ENCODE assay signal across 9 mouse cellular contexts in genomic region chr3:51378665-51378946, GRCm38 (mm10). TPM values are rescaled to one million over a fixed set of nuclear protein-coding genes. Genes with fewer than 3 reads are reported as not detected.
DNase-seq lines count a peak whose midpoint lies in the region; ATAC-seq lines count a peak whose summit lies in the region.
"Had no signal": no experiment of that assay in that cellular context is flagged by ENCODE, and none has a peak within 500 bp of the region (broad histone marks: within the 10 kb centered on the region; RNA-seq: fewer than 3 reads in every experiment).

No protein-coding gene starts in this region.

- no peak for ATAC-seq in heart, embryonic 12.5 days (ENCODE audit: insufficient number of reproducible peaks, low FRiP score)
- no peak for ATAC-seq in embryonic facial prominence, embryonic 13.5 days (ENCODE audit: insufficient number of reproducible peaks, insufficient read depth, low FRiP score, low TSS enrichment, low read depth)
- no peak for ATAC-seq in liver, embryonic 13.5 days (ENCODE audit: low read depth)

- no peak for DNase-seq in heart, postnatal 14 days
- DNase-seq in A20 (ENCODE audit: low read depth, low spot score), result peak; percentile 83
- no peak for DNase-seq in liver, embryonic 13.5 days
- DNase-seq in left cerebral cortex, adult 8-10 months (ENCODE audit: low spot score in 2 of 2), result no peak
- no peak for DNase-seq in left cerebral cortex, postnatal 4 days
- DNase-seq in cerebellum, adult 9-11 months, result no peak

- H3K4me1 ChIP-seq in heart, embryonic 12.5 days (replicated peaks), result no peaks in the 10 kb centered on the region
- H3K4me1 ChIP-seq in embryonic facial prominence, embryonic 13.5 days, result peaks cover 8% of the 10 kb centered on the region
- H3K4me1 ChIP-seq in liver, embryonic 13.5 days (replicated peaks), result peaks cover 38% of the 10 kb centered on the region

- H3K27ac ChIP-seq in heart, embryonic 12.5 days (ENCODE audit: poor library complexity, severe bottlenecking), result no peak overlapping the region
- no peak overlapping the region for H3K27ac ChIP-seq in embryonic facial prominence, embryonic 13.5 days
- peak overlapping the region; percentile 69; the same call in 1 of the 2 replicates for H3K27ac ChIP-seq in liver, embryonic 13.5 days

- H3K27me3 ChIP-seq in heart, embryonic 12.5 days (replicated peaks), result no peaks in the 10 kb centered on the region
- H3K27me3 ChIP-seq in embryonic facial prominence, embryonic 13.5 days, result no peaks in the 10 kb centered on the region
- no peaks in the 10 kb centered on the region for H3K27me3 ChIP-seq in liver, embryonic 13.5 days

- WGBS in heart, embryonic 12.5 days, result 83% methylated on average over 3 of the region's 3 CpGs
- WGBS in embryonic facial prominence, embryonic 13.5 days, result 82% methylated on average over 3 of the region's 3 CpGs
- WGBS in liver, embryonic 13.5 days (ENCODE audit: insufficient replicate concordance), result 73% methylated on average over 3 of the region's 3 CpGs

- H3K4me3 ChIP-seq in heart, embryonic 12.5 days, result peak overlapping the region; percentile 44
- H3K4me3 ChIP-seq in embryonic facial prominence, embryonic 13.5 days, result peak overlapping the region; percentile 39
- peak overlapping the region; percentile 53 for H3K4me3 ChIP-seq in liver, embryonic 13.5 days (replicated peaks)

- no peaks in the 10 kb centered on the region for H3K36me3 ChIP-seq in heart, embryonic 12.5 days
- H3K36me3 ChIP-seq in embryonic facial prominence, embryonic 13.5 days, result no peaks in the 10 kb centered on the region
- H3K36me3 ChIP-seq in liver, embryonic 13.5 days, result no peaks in the 10 kb centered on the region

- H3K4me2 ChIP-seq in heart, embryonic 12.5 days, result peak overlapping the region; percentile 67
- H3K4me2 ChIP-seq in embryonic facial prominence, embryonic 13.5 days, result peak overlapping the region; percentile 47
- H3K4me2 ChIP-seq in liver, embryonic 13.5 days, result peak overlapping the region; percentile 68

- peaks cover 3% of the 10 kb centered on the region; the same call in 1 of the 2 replicates for H3K9me3 ChIP-seq in heart, embryonic 12.5 days (replicated peaks)
- H3K9me3 ChIP-seq in embryonic facial prominence, embryonic 13.5 days, result no peaks in the 10 kb centered on the region
- no peaks in the 10 kb centered on the region for H3K9me3 ChIP-seq in liver, embryonic 13.5 days (replicated peaks)

- intact Hi-C loops in heart, postnatal 14 days (cut with DNase I), result loop anchor here (5.0 kb wide), 1 partner anchor 34 kb away; no protein-coding TSS in a partner anchor
- intact Hi-C loops in left cerebral cortex, postnatal 4 days (cut with DNase I), result no loop called here

- H3K9ac ChIP-seq in heart, embryonic 12.5 days, result no peak overlapping the region
- H3K9ac ChIP-seq in embryonic facial prominence, embryonic 13.5 days, result peak overlapping the region; percentile 62; the same call in 1 of the 2 replicates
- peak overlapping the region; percentile 61 for H3K9ac ChIP-seq in liver, embryonic 13.5 days

RNA-seq across cellular contexts. Expression of gene Mgarp, which starts 17.9 kb away (rescaled TPM):
- polyA plus RNA-seq in heart, embryonic 12.5 days (2016; fragmentation: Nextera tagmentation; extraction: Ambion mirVana), result 14.0 and 14.5 TPM in 2 replicates
- total RNA-seq in heart, postnatal 14 days (2021), result under 1 TPM; 0.33 to 0.34 TPM
- polyA plus RNA-seq in embryonic facial prominence, embryonic 13.5 days (2015; fragmentation: Nextera tagmentation; extraction: Ambion mirVana), result 5.2 and 7.0 TPM in 2 replicates
- 1.1 TPM in 2 replicates for polyA plus RNA-seq in liver, embryonic 13.5 days (2015; fragmentation: Nextera tagmentation; extraction: Ambion mirVana)
- total RNA-seq in left cerebral cortex, adult 8-10 months (2022), result under 1 TPM in 2 of 4 experiments, not detected in 2; 0.42 to 0.59 TPM
- not detected for total RNA-seq in left cerebral cortex, postnatal 4 days (2021)
- total RNA-seq: hematopoietic stem cell, adult 5-6 weeks had no signal

RNA-seq across cellular contexts. Expression of gene Ndufc1, which starts 30.2 kb away (rescaled TPM):
- polyA plus RNA-seq in heart, embryonic 12.5 days (2016; fragmentation: Nextera tagmentation; extraction: Ambion mirVana), result 1,439 and 1,474 TPM in 2 replicates
- 1,000 to 10,000 TPM; 1,427 to 1,430 TPM for total RNA-seq in heart, postnatal 14 days (2021)
- polyA plus RNA-seq in embryonic facial prominence, embryonic 13.5 days (2015; fragmentation: Nextera tagmentation; extraction: Ambion mirVana), result 766 and 796 TPM in 2 replicates
- 563 and 588 TPM in 2 replicates for polyA plus RNA-seq in liver, embryonic 13.5 days (2015; fragmentation: Nextera tagmentation; extraction: Ambion mirVana)
- 100 to 1,000 TPM; 289 to 306 (median 295) TPM for total RNA-seq in left cerebral cortex, adult 8-10 months (2022)
- 100 to 1,000 TPM; 211 to 236 TPM for total RNA-seq in left cerebral cortex, postnatal 4 days (2021)

RNA-seq across cellular contexts. Expression of gene Naa15, which starts 36.3 kb away (rescaled TPM):
- 49.1 and 50.4 TPM in 2 replicates for polyA plus RNA-seq in heart, embryonic 12.5 days (2016; fragmentation: Nextera tagmentation; extraction: Ambion mirVana)
- 10 to 100 TPM; 44.8 to 45.0 TPM for total RNA-seq in heart, postnatal 14 days (2021)
- 52.5 and 61.9 TPM in 2 replicates for polyA plus RNA-seq in embryonic facial prominence, embryonic 13.5 days (2015; fragmentation: Nextera tagmentation; extraction: Ambion mirVana)
- 34.5 and 47.1 TPM in 2 replicates for polyA plus RNA-seq in liver, embryonic 13.5 days (2015; fragmentation: Nextera tagmentation; extraction: Ambion mirVana)
- 10 to 100 TPM; 40.1 to 54.8 (median 43.8) TPM for total RNA-seq in left cerebral cortex, adult 8-10 months (2022)
- total RNA-seq in left cerebral cortex, postnatal 4 days (2021), result 10 to 100 TPM; 72.5 to 75.8 TPM

RNA-seq across cellular contexts. Expression of gene Elf2, which starts 38.1 kb away (rescaled TPM):
- 45.5 and 57.7 TPM in 2 replicates for polyA plus RNA-seq in heart, embryonic 12.5 days (2016; fragmentation: Nextera tagmentation; extraction: Ambion mirVana)
- total RNA-seq in heart, postnatal 14 days (2021), result 10 to 100 TPM; 72.0 to 72.9 TPM
- 64.5 and 72.5 TPM in 2 replicates for polyA plus RNA-seq in embryonic facial prominence, embryonic 13.5 days (2015; fragmentation: Nextera tagmentation; extraction: Ambion mirVana)
- 24.0 and 24.4 TPM in 2 replicates for polyA plus RNA-seq in liver, embryonic 13.5 days (2015; fragmentation: Nextera tagmentation; extraction: Ambion mirVana)
- 10 to 100 TPM; 57.8 to 67.7 (median 60.8) TPM for total RNA-seq in left cerebral cortex, adult 8-10 months (2022)
- 10 to 100 TPM; 37.1 to 42.6 TPM for total RNA-seq in left cerebral cortex, postnatal 4 days (2021)

Comparison
In these comparisons a context has a peak if more than half of its experiments do, and no peak if none do; other contexts are left out.
1. RNA of gene Ndufc1, which starts 30.2 kb away (total RNA-seq): 1,427 to 1,430 TPM in heart, postnatal 14 days; 289 to 306 TPM in left cerebral cortex, adult 8-10 months and 211 to 236 TPM in left cerebral cortex, postnatal 4 days; every median in the first group is over 4 times any median in the second.
2. Peak in every context shown above with its lines, with median percentiles within 50 percentile points of each other: H3K4me2 ChIP-seq and H3K4me3 ChIP-seq.